Mouse (Mus musculus) testis, adult 2 months (tissue): ENCODE measurements around the gene Ak4.

Source experiments
- CTCF ChIP-seq: fragments of 200-500 bp; IDR thresholded peaks from 2 replicates; pipeline ENCODE4 v1.5.1; 2012; ENCODE audit warnings: low read depth, mild to moderate bottlenecking, inconsistent platforms, low read length, moderate library complexity; ENCODE audit not compliant: control insufficient read depth, insufficient read depth, insufficient replicate concordance
- POLR2A ChIP-seq: fragments of 200-500 bp; IDR thresholded peaks from 2 replicates; pipeline ENCODE4 v1.6.1; 2012; ENCODE audit warnings: low read depth, mild to moderate bottlenecking, inconsistent platforms, low read length, moderate library complexity; ENCODE audit not compliant: control insufficient read depth

DNA sequence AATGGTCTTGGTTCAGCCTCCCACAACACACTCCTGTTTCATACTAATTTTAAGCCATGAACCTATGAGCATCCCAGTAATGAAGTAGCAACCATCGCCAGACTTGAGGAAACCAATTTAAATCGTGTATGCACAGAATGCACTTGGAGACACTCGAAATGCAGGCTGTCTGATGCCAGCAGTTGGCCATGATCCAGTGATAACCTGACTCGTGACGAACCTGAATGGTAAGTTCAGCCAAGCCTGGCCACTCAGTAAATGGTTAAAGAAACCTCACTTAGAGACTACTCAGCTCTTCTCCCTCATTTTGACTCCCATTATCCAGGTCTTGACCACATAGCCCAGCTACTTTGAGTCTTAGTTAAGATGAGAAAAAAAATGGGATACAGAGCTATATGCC, 50.2 kb downstream of the Ak4 start:
- TF ChIP-seq CTCF (no peak), POLR2A (no peak)
